Mouse (Mus musculus) liver, embryonic 16.5 days (tissue): ENCODE measurements around the gene Prpsap2. TPM values are rescaled to one million over a fixed set of nuclear protein-coding genes. Genes with fewer than 3 reads are reported as not detected.
"Not testable (repeated sequence)": the region's sequence is repeated elsewhere in the genome, so short reads cannot be mapped to it uniquely, and the experiment has no call there.

Experiments
- ATAC-seq: fragments of 200-750 bp; cut with Nextera tagmentation; 2 replicates; pipeline ENCODE4 v1.8.0; 2017; ENCODE audit warnings: low read depth, mild to moderate bottlenecking, moderate number of reproducible peaks, moderate library complexity
- H3K27ac ChIP-seq: fragments of 300-500 bp; sonication (generic); 2 replicates; pipeline ENCODE4 v1.5.1; 2014; ENCODE audit warnings: mild to moderate bottlenecking, low read length
- H3K27me3 ChIP-seq: fragments of 300-500 bp; sonication (generic); 2 replicates; pipeline ENCODE4 v1.6.1; 2014; ENCODE audit warnings: low read depth, low read length, mixed read lengths; ENCODE audit not compliant: control insufficient read depth, insufficient read depth
- H3K36me3 ChIP-seq: fragments of 300-500 bp; sonication (generic); 2 replicates; pipeline ENCODE4 v1.6.1; 2014; ENCODE audit warnings: mild to moderate bottlenecking; ENCODE audit not compliant: control insufficient read depth, insufficient read depth
- H3K4me1 ChIP-seq: fragments of 300-500 bp; sonication (generic); 2 replicates; pipeline ENCODE4 v1.6.1; 2014; ENCODE audit warnings: low read depth, low read length, mixed read lengths; ENCODE audit not compliant: control insufficient read depth
- H3K4me2 ChIP-seq: fragments of 300-500 bp; sonication (generic); 2 replicates; pipeline ENCODE4 v1.6.1; 2014; ENCODE audit warnings: low read depth, low read length, mixed read lengths
- H3K4me3 ChIP-seq: fragments of 300-500 bp; sonication (generic); 2 replicates; pipeline ENCODE4 v1.5.1; 2014; ENCODE audit warnings: low read depth, mild to moderate bottlenecking, low read length
- H3K9ac ChIP-seq: fragments of 300-500 bp; sonication (generic); 2 replicates; pipeline ENCODE4 v1.6.1; 2014; ENCODE audit warnings: low read depth, low read length
- H3K9me3 ChIP-seq: fragments of 300-500 bp; sonication (generic); replicated peaks from 2 replicates; pipeline ENCODE4 v1.6.1; 2016; ENCODE audit warnings: low read length; ENCODE audit not compliant: control insufficient read depth
- WGBS: fragments of 180-500 bp; shearing (Covaris S2); extraction: QIAGEN DNeasy Blood & Tissue Kit; methylation state at CpG from one replicate; pipeline ENCODE4 v1.1.7; 2014; ENCODE audit not compliant: insufficient replicate concordance; 5-methylcytosine and 5-hydroxymethylcytosine counted together
- polyA plus RNA-seq: library from polyadenylated mRNA; unstranded; fragments of >200 nt; fragmentation: Nextera tagmentation; extraction: Ambion mirVana; gene quantifications from 2 replicates; pipeline ENCODE4 v1.2.1, GENCODE M21; 2015

Gene Prpsap2
- 5.7 and 6.4 TPM in 2 replicates for polyA plus RNA-seq

DNA sequence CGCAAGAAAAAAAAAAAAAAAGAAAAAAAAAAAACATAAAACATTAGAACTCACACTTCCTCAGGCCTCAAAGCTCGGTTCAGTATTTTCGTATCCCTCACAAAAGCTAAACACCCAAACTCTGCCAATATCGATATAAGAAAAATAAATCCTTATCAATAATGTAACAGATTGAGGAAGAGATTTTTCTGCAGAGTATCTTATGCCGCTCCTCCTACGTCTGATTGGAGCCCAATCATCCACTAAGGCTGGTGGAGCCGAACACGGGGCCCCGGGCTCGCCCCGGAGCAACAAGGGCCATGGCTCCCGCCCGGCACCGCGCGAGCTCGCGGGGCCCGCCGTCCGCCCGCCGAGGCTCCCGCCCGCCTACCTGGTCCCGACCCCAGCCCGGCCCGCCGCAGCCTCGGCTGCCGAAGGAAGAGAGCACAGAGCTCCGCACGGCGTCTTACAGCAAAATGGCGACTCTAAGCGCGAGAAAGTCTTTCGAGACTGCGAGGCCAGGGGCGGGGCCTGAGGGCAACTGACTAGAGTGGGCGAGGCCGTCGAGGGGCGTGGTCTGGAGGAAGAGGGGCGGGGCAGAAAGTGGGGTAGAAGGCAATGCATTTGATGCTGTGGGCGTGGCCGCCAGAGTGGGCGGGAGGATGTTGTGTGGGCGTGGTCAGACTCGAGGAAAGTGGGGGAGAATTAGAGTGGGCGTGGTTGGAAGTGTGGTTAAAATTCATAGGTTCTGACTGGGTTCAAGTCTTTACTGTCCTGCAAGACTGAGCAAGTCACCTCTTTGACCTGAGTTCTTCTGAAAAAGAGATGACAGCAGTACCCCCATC is at the start of gene Prpsap2:
Gene Prpsap2 (minus strand): TSS at position 505 of the 824 bp plus-strand sequence.
- H3K4me2 ChIP-seq = peak within 1 kb of the TSS; percentile 82
- WGBS = under 1% methylated on average over 51 of the region's 51 CpGs
- no peaks in the 10 kb centered on the region for H3K9me3 ChIP-seq
- peaks cover 23% of the 10 kb centered on the region for H3K4me1 ChIP-seq
- H3K36me3 ChIP-seq = no peaks in the 10 kb centered on the region
- peak within 1 kb of the TSS; percentile 82 for H3K27ac ChIP-seq
- H3K9ac ChIP-seq = peak within 1 kb of the TSS; percentile 76
- H3K4me3 ChIP-seq = peak within 1 kb of the TSS; percentile 72
- ATAC-seq = peak; percentile 93
- H3K27me3 ChIP-seq = no peaks in the 10 kb centered on the region

DNA sequence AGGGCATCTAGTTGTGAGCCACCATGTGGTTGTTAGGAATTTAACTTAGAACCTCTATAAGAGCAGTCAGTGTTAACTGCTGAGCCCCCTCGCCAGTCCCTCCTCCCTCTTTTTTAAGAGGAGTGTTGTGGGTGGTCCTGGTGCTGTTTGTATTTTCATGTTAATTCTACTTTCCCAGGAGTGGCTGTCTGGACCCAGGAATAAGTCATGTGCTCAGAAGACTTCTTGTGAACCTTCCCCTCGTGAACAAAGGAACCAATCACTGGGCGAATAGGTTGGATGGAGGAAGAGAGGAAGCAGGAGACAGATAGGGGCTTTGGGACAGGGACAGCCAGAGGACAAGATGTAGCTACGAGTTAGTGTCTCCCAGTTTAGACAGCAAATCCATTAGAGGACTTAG is 47.9 kb upstream of the Prpsap2 start:
- Histone ChIP-seq H3K4me2 (no peak overlapping the region), H3K9me3 (no peaks in the 10 kb centered on the region), H3K4me1 (no peaks in the 10 kb centered on the region), H3K36me3 (no peaks in the 10 kb centered on the region; the same call in none of the 2 replicates), H3K27me3 (no peaks in the 10 kb centered on the region), H3K4me3 (no peak overlapping the region), H3K9ac (no peak overlapping the region), H3K27ac (no peak overlapping the region)
- ATAC-seq = no peak
- WGBS = 51% methylated on average over 4 of the region's 4 CpGs

DNA sequence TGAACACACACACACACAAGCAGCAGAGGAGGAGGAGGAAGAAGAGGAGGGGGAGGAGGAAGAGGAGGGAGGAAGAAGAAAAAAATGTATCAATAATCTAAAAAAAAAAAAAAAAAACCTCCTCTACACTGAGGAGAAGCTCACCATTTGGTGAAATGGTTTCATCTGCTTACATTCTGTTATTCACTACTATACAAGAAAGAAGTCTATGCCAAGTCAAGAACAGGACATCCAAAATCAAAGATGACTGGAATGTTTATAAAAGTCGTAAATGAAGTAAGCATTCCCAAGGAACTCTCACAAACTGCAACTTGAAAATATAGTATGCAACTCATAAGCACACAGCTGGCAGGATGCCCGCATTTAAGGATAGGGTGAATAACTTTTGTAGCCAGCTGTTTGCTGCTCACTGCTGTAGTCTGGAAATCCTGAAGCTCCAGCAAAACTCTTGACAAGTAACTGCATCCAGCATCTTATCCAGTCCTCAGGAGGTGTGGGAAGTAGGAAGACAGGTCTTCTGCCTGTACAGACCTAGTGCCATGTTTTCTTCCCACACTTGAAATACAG is 46.7 kb upstream of the Prpsap2 start:
- no peaks in the 10 kb centered on the region for H3K27me3 ChIP-seq
- no peaks in the 10 kb centered on the region for H3K9me3 ChIP-seq
- ATAC-seq = no peak
- no peak overlapping the region for H3K4me3 ChIP-seq
- no peak overlapping the region for H3K27ac ChIP-seq
- no peaks in the 10 kb centered on the region for H3K4me1 ChIP-seq
- H3K4me2 ChIP-seq = no peak overlapping the region
- H3K36me3 ChIP-seq = no peaks in the 10 kb centered on the region; the same call in none of the 2 replicates
- 68% methylated on average over 2 of the region's 2 CpGs for WGBS
- H3K9ac ChIP-seq = no peak overlapping the region

DNA sequence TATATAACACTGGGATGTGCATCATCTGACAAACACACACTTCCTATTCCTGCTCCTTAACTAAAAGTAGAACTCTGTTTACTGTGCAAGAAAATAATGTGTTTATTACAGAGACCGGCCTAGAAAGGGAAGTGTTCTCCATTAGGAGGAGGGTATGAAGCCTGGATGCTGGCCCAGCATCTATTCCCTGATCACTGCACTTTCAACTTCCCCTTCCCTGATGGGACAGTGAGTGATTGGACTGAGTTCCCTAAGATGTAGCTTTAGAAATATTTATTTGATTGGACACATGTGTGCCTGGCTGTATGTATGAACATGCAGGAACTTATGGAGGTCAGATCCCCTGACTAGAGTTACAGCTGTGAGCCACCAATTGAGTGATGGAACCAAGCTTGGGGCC is 31.6 kb upstream of the Prpsap2 start:
- H3K9ac ChIP-seq = no peak overlapping the region
- no peak for ATAC-seq
- no peaks in the 10 kb centered on the region for H3K4me1 ChIP-seq
- H3K27me3 ChIP-seq = no peaks in the 10 kb centered on the region
- no peak overlapping the region for H3K4me3 ChIP-seq
- 73% methylated on average over 1 of the region's 1 CpGs for WGBS
- H3K36me3 ChIP-seq = no peaks in the 10 kb centered on the region; the same call in none of the 2 replicates
- no peak overlapping the region for H3K4me2 ChIP-seq
- no peaks in the 10 kb centered on the region for H3K9me3 ChIP-seq
- no peak overlapping the region for H3K27ac ChIP-seq

DNA sequence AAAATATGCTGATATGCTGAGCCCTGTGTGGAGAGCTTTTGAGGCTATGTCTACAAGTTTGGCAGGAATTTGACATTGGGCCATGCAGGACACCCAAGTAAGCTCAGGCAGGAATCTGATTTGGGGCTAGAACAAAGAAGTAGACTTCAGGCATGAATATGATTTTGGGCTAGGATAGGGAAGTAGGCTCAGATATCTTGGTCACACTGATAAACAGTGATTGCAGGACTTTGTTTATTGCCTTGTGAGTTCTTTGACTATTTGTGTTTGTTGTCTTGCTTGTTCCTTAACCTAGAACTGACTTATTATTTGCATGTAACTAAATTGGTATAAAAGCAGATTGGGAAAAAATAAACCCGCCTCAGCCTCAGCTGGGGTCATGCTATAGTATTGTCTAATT is 26.7 kb upstream of the Prpsap2 start:
- H3K9ac ChIP-seq = no peak overlapping the region
- H3K27ac ChIP-seq = no peak overlapping the region
- no peaks in the 10 kb centered on the region for H3K4me1 ChIP-seq
- no peaks in the 10 kb centered on the region for H3K27me3 ChIP-seq
- no peaks in the 10 kb centered on the region; the same call in 1 of the 2 replicates for H3K36me3 ChIP-seq
- H3K9me3 ChIP-seq = no peaks in the 10 kb centered on the region
- 82% methylated on average over 1 of the region's 1 CpGs for WGBS
- no peak overlapping the region for H3K4me2 ChIP-seq
- H3K4me3 ChIP-seq = no peak overlapping the region
- ATAC-seq = no peak

DNA sequence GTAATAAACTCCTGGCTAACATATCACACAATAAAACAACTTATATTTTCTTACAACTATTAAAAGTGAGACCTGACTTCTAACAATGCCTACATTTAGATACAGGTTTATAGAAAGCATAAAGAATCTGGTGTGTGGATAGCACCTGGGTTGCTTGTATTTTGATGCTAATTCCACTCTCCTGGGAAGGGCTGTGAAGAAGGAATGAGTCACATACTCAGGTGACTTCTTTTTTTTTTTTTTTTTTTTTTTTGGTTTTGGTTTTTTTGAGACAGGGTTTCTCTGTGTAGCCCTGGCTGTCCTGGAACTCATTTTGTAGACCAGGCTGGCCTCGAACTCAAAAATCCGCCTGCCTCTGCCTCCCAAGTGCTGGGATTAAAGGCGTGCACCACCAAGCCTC is 20.6 kb upstream of the Prpsap2 start:
- not testable (repeated sequence) for H3K36me3 ChIP-seq, H3K4me1 ChIP-seq, H3K4me3 ChIP-seq, H3K4me2 ChIP-seq, ATAC-seq, H3K9me3 ChIP-seq, H3K27me3 ChIP-seq, H3K9ac ChIP-seq, H3K27ac ChIP-seq
- WGBS = 80% methylated on average over 3 of the region's 3 CpGs

DNA sequence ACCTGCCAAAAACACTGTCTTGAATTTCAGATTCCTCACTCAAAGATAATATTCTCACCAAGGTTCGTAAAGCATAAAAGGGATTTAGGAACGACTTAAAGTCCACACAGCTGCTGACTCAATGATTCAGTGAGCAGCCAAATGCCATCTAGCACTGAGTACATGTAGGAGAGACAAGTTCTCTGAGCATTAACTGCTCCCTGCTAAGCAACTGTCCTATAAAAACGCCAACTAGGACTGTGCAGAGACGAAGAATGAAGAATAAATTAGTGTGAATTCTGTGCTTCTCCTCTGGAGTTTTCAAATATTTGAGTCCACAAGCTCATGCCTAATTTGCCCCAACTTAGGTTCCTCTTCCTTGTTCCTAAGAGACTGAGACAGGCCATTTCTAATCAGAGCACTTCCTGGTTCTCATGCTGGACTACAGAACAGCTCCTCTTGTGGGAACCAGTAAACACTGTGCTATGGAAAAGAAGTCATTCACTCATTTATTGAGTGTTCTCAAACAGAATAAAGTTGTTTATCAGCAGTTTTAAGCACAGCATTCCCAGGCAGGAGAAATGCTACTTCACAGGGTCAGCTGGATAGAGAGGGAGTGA is 12.8 kb upstream of the Prpsap2 start:
- Histone ChIP-seq H3K36me3 (no peaks in the 10 kb centered on the region), H3K4me2 (no peak overlapping the region), H3K27ac (no peak overlapping the region), H3K27me3 (no peaks in the 10 kb centered on the region), H3K4me1 (no peaks in the 10 kb centered on the region), H3K4me3 (no peak overlapping the region), H3K9ac (no peak overlapping the region), H3K9me3 (no peaks in the 10 kb centered on the region)
- 60% methylated on average over 4 of the region's 4 CpGs for WGBS
- no peak for ATAC-seq

DNA sequence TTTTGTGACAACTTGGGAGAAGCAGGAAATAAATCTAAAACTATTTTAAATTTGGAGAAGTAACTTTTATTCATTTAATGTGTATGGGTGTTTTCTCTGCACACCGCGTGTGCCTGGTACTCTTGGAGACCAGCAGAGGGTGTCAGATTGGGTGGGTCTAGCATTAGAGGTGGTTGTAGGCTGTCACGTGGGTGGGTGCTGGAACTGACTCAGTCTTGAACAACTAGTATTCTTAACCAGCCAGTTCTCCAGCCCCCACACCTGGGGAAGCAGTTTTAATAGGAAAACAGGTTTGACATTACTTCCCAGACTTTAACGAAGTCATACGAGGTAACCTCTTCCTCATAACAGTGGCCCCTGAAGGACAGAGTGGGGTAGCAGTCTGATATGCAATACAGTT is 1.4 kb downstream of the Prpsap2 start:
- no peaks in the 10 kb centered on the region for H3K27me3 ChIP-seq
- no peaks in the 10 kb centered on the region for H3K9me3 ChIP-seq
- WGBS = 38% methylated on average over 5 of the region's 5 CpGs
- no peak overlapping the region for H3K4me3 ChIP-seq
- H3K4me2 ChIP-seq = peak overlapping the region; percentile 82
- no peak overlapping the region for H3K27ac ChIP-seq
- no peak overlapping the region for H3K9ac ChIP-seq
- H3K4me1 ChIP-seq = peaks cover 25% of the 10 kb centered on the region
- no peaks in the 10 kb centered on the region for H3K36me3 ChIP-seq
- ATAC-seq = no peak

DNA sequence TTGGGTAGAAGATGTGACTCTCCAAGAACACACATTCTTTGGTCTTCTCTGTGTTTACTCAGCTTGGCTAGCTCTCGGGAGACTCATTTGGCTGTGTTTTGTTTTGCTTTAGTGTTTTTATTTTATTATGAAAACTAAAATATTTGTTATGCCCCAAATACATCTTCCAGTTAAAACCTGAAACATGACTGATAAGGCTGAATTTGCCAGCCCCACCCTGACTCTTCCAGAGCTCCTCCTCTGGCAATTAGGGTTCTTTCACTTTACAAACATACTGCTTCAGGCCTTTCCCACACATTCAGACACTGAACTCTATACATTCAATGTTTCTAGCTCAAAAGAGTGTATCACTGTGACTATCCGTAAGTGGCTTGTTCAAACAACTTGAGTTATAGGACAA is 4.7 kb downstream of the Prpsap2 start:
- H3K4me2 ChIP-seq = no peak overlapping the region
- H3K36me3 ChIP-seq = no peaks in the 10 kb centered on the region
- peaks cover 24% of the 10 kb centered on the region for H3K4me1 ChIP-seq
- no peaks in the 10 kb centered on the region for H3K9me3 ChIP-seq
- 0 out of 2 replicates have a peak overlapping the region, but pooled peaks have one; percentile 22 for H3K27ac ChIP-seq
- H3K9ac ChIP-seq = no peak overlapping the region
- no peaks in the 10 kb centered on the region for H3K27me3 ChIP-seq
- 52% methylated on average over 2 of the region's 2 CpGs for WGBS
- no peak overlapping the region for H3K4me3 ChIP-seq
- no peak for ATAC-seq
